Mouse (Mus musculus): Measurements from ENCODE around the gene Eci1.

GRCm38 (mm10) chr17:24477985-24478600 lies 51.7 kb downstream of the Eci1 start:
- TF ChIP-seq MYOD1 (IDR thresholded peaks at IDR 0.05; ENCODE audit: control insufficient read depth, insufficient read length, low read depth) (no peak), USF1 (IDR thresholded peaks at IDR 0.05; ENCODE audit: low read depth) (no peak), CTCF (IDR thresholded peaks at IDR 0.05; ENCODE audit: control insufficient read depth, insufficient read depth, insufficient read length) (no peak), MAX (IDR thresholded peaks at IDR 0.05) (no peak), MYOG (IDR thresholded peaks at IDR 0.05; ENCODE audit: control insufficient read depth, extremely low read depth, insufficient read length) (no peak), CEBPB (IDR thresholded peaks at IDR 0.05; ENCODE audit: low read depth) (no peak), FOSL1 (IDR thresholded peaks at IDR 0.05; ENCODE audit: insufficient read depth, low read length, poor library complexity, severe bottlenecking) (no peak)
